Mouse (Mus musculus) hindbrain, postnatal 0 days (tissue): ENCODE data around the gene Wdr70. TPM values are rescaled to one million over a fixed set of nuclear protein-coding genes. Genes with fewer than 3 reads are reported as not detected.

ENCODE experiments used
- ATAC-seq: fragments of 200-750 bp; cut with Nextera tagmentation; 2 replicates; pipeline ENCODE4 v1.8.0; 2017; ENCODE audit warnings: mild to moderate bottlenecking, moderate TSS enrichment, moderate library complexity
- DNase-seq: peaks from one replicate; pipeline ENCODE4 v3.0.0-alpha.2; 2015; ENCODE audit warnings: low spot score
- H3K27ac ChIP-seq: fragments of 300-500 bp; sonication (generic); 2 replicates; pipeline ENCODE4 v1.5.1; 2014; ENCODE audit warnings: mild to moderate bottlenecking
- H3K27me3 ChIP-seq: fragments of 300-500 bp; sonication (generic); 2 replicates; pipeline ENCODE4 v1.6.1; 2014; ENCODE audit warnings: low read length, mixed read lengths; ENCODE audit not compliant: insufficient read depth
- H3K36me3 ChIP-seq: fragments of 300-500 bp; sonication (generic); 2 replicates; pipeline ENCODE4 v1.6.1; 2014; ENCODE audit warnings: low read length, mixed read lengths; ENCODE audit not compliant: insufficient read depth
- H3K4me1 ChIP-seq: fragments of 300-500 bp; sonication (generic); 2 replicates; pipeline ENCODE4 v1.6.1; 2014; ENCODE audit warnings: antibody characterized with exemption, low read length, mixed read lengths; ENCODE audit not compliant: insufficient read depth
- H3K4me2 ChIP-seq: fragments of 300-500 bp; sonication (generic); 2 replicates; pipeline ENCODE4 v1.6.1; 2014; ENCODE audit warnings: low read depth, mild to moderate bottlenecking, low read length, moderate library complexity, mixed read lengths
- H3K4me3 ChIP-seq: fragments of 300-500 bp; sonication (generic); 2 replicates; pipeline ENCODE4 v1.5.1; 2014; ENCODE audit warnings: low read length
- H3K9ac ChIP-seq: fragments of 300-500 bp; sonication (generic); replicated peaks from 2 replicates; pipeline ENCODE4 v1.6.1; 2014; ENCODE audit warnings: mild to moderate bottlenecking, low read length, moderate library complexity, mixed read lengths
- H3K9me3 ChIP-seq: fragments of 300-500 bp; sonication (generic); 2 replicates; pipeline ENCODE4 v1.6.1; 2016; ENCODE audit warnings: low read length, mixed read lengths
- CTCF ChIP-seq: IDR thresholded peaks from 2 replicates; pipeline ENCODE4 v1.5.1; 2016; ENCODE audit warnings: antibody characterized with exemption, control low read depth, low read depth
- WGBS: fragments of 180-500 bp; shearing (Covaris S2); extraction: QIAGEN DNeasy Blood & Tissue Kit; methylation state at CpG from one replicate; pipeline ENCODE4 v1.1.7; 2014; 5-methylcytosine and 5-hydroxymethylcytosine counted together
- polyA plus RNA-seq: library from polyadenylated mRNA; unstranded; fragments of >200 nt; fragmentation: Nextera tagmentation; extraction: Ambion mirVana; gene quantifications from 2 replicates; pipeline ENCODE4 v1.2.1, GENCODE M21; 2015
- total RNA-seq: library from RNA; depleted of rRNA; stranded (reverse); fragments of >200 nt; gene quantifications from 2 replicates; pipeline ENCODE4 v1.2.3, GENCODE M21; 2014

Wdr70 gene
- total and polyA plus RNA-seq, 2 experiments from 2014 or later, result 45.5 to 69.9 TPM

DNA sequence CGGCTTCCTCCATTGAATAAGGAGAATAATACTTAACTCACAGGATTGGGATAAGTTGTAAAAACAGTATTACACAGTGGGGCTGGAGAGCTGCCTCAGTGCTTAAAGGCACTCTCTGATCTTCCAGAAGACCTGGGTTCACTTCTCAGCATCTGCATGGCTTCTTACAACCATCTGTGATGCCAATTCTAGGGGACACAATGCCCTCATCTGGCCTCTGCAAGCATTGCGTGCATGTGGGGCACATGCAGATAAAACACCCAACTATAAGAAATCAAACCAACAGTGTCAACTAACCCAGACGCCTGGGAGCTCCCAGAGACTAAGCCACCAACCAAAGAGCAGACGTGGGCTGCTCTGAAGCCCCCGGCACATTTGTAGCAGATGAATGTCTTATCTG is 60.6 kb downstream of the Wdr70 start:
- no peaks in the 10 kb centered on the region for H3K9me3 ChIP-seq
- ATAC-seq, result no peak
- 86% methylated on average over 5 of the region's 5 CpGs for WGBS

DNA sequence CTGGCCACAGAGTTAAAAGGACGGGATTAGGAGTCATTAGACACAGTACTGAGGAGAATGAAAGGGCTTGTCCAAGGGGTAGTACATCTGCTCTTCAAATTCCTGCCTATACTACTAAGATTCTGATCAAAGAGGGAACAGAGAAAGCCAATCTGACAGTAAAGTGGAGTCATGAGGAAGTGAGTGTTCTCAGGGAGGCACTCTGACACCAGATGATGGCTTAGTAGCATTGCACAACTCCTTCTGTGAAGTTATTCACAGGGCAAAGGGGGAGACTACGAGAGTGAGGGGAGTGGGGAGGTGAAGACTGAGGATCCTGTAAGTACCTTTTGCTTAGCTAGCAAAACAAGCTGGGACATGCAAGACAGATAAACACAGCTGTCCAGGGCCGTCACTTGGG is 61.2 kb downstream of the Wdr70 start:
- H3K4me3 ChIP-seq, result no peak overlapping the region
- no peak overlapping the region for H3K27ac ChIP-seq
- no peak overlapping the region for H3K9ac ChIP-seq
- ATAC-seq, result no peak
- 91% methylated on average over 3 of the region's 3 CpGs for WGBS
- H3K27me3 ChIP-seq, result no peaks in the 10 kb centered on the region
- no peak for DNase-seq
- TF ChIP-seq CTCF, result no peak
- H3K9me3 ChIP-seq, result no peaks in the 10 kb centered on the region
- no peak overlapping the region for H3K4me2 ChIP-seq
- H3K36me3 ChIP-seq, result no peaks in the 10 kb centered on the region
- no peaks in the 10 kb centered on the region for H3K4me1 ChIP-seq

More for the DNA sequence above, 60.6 kb downstream of the Wdr70 start:
- DNase-seq, result no peak
- Histone ChIP-seq H3K9ac (no peak overlapping the region), H3K4me1 (no peaks in the 10 kb centered on the region), H3K4me2 (no peak overlapping the region), H3K4me3 (no peak overlapping the region), H3K27ac (no peak overlapping the region), H3K36me3 (no peaks in the 10 kb centered on the region), H3K27me3 (no peaks in the 10 kb centered on the region)
- TF ChIP-seq CTCF, result no peak; the same call in 1 of the 2 replicates

DNA sequence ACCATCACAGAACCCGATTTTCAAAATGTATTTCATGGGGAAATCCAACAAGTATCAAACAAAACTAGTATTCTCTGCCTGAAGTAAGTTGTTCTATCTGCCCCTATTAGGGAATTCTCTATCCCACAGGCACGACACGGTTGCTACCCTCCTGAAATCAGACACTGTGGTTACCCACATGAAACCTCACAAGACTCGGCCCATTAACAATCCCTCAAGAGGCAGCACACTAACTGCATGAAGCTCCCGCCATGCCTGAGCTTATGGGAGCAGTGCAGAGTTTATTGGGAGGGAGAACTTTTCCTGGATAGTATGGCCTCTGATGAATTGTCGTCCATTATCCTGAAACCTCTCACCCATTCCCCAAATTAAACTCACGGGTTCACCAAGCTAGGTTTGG is 67.8 kb downstream of the Wdr70 start:
- WGBS, result 75% methylated on average over 7 of the region's 7 CpGs
- no peak for TF ChIP-seq CTCF
- no peak for ATAC-seq

DNA sequence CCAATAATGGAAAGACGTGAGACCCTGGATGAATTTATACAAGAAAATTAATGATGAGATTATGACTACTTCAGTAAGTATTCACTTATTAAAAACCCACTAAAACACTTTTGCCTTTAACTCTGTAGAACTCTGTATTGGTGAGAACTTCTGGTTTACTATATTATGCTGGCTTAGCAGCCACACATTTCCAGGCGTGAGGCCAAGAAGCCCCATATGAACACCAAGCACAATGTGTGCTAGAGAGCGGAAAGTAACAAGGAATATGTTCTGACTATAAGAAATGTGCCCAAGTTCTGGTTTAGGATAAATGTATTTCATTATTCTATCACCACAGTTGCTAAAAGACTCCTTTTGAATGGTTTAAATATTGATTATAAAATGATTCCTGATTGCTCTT is 68.4 kb downstream of the Wdr70 start:
- H3K4me1 ChIP-seq, result no peaks in the 10 kb centered on the region
- WGBS, result 76% methylated on average over 3 of the region's 3 CpGs
- H3K4me3 ChIP-seq, result no peak overlapping the region
- H3K27me3 ChIP-seq, result no peaks in the 10 kb centered on the region
- no peak overlapping the region for H3K27ac ChIP-seq
- ATAC-seq (no peak), DNase-seq (peak; percentile 36)
- no peaks in the 10 kb centered on the region for H3K36me3 ChIP-seq
- no peak overlapping the region for H3K9ac ChIP-seq
- no peak for TF ChIP-seq CTCF
- H3K4me2 ChIP-seq, result no peak overlapping the region
- no peaks in the 10 kb centered on the region for H3K9me3 ChIP-seq

More for the DNA sequence above, 67.8 kb downstream of the Wdr70 start:
- H3K27ac ChIP-seq, result no peak overlapping the region
- no peak overlapping the region for H3K4me2 ChIP-seq
- DNase-seq, result no peak
- no peaks in the 10 kb centered on the region for H3K4me1 ChIP-seq
- H3K27me3 ChIP-seq, result no peaks in the 10 kb centered on the region
- no peaks in the 10 kb centered on the region for H3K9me3 ChIP-seq
- no peaks in the 10 kb centered on the region for H3K36me3 ChIP-seq
- H3K4me3 ChIP-seq, result no peak overlapping the region
- no peak overlapping the region for H3K9ac ChIP-seq

DNA sequence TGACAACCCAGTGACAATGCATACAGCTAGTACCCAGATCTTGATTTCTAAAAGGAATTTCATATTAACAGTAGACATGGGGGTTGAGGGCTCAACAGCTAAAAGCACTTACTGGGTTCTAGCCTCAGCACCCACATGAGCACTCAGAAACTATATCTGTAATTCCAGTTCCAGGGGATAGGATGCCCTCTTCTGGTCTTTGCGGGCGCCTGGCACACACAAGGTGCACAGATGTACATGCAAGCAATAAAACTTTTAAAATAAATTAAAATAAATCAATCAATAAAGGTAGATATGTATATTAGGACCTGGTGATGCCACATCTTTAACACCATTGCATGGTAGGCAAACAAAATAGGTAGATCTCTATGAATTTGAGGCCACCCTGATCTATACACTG is 71.5 kb downstream of the Wdr70 start:
- no peak overlapping the region for H3K27ac ChIP-seq
- no peak overlapping the region for H3K4me3 ChIP-seq
- no peaks in the 10 kb centered on the region for H3K27me3 ChIP-seq
- TF ChIP-seq CTCF, result no peak
- DNase-seq, result no peak
- no peak overlapping the region for H3K9ac ChIP-seq
- H3K9me3 ChIP-seq, result no peaks in the 10 kb centered on the region
- H3K4me2 ChIP-seq, result no peak overlapping the region
- ATAC-seq, result no peak
- H3K4me1 ChIP-seq, result no peaks in the 10 kb centered on the region
- 93% methylated on average over 2 of the region's 2 CpGs for WGBS
- no peaks in the 10 kb centered on the region for H3K36me3 ChIP-seq

DNA sequence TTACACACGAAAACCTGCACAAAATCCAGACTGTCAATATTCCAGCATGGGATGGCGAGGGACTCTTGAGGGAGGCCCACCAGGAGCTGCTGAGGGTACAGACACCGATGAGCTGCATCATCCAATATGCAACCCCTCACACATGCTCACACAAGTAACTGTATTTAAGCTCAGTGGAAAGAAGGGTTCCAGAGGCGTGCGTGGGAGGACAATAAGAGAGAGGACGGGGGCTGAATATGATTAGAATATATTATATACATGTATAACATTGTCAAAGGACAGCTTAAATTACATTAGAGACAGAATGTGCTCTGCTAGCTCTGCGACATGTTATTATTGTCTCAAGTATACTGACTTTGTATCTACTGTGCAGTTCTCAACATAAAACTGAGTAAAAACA is 87.6 kb downstream of the Wdr70 start:
- TF ChIP-seq CTCF, result no peak

DNA sequence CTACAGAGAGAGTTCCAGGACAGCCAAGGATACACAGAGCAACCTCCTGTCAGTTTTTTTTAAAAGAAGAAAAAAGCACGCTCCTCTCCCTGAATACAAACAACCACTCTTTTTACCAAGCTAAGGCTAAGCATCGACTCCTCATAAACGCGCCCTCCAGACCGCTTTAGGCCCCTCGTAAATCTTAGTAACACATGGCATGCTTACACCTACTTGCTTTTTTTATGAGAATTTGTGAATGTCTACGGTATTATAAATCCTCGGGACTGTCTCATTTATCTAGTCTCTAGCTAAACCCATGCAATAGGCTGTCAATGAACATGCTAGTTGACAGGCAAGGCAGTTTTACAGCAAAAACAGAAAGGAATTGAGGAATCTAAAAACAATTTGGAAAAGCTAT is 91.6 kb downstream of the Wdr70 start:
- no peak for DNase-seq
- WGBS, result 83% methylated on average over 8 of the region's 8 CpGs
- H3K9me3 ChIP-seq, result no peaks in the 10 kb centered on the region
- no peaks in the 10 kb centered on the region for H3K36me3 ChIP-seq
- H3K27ac ChIP-seq, result no peak overlapping the region
- no peak for TF ChIP-seq CTCF
- no peak for ATAC-seq
- no peak overlapping the region for H3K4me3 ChIP-seq
- H3K9ac ChIP-seq, result no peak overlapping the region
- no peak overlapping the region for H3K4me2 ChIP-seq
- no peaks in the 10 kb centered on the region for H3K4me1 ChIP-seq
- H3K27me3 ChIP-seq, result no peaks in the 10 kb centered on the region

More for the DNA sequence above, 87.6 kb downstream of the Wdr70 start:
- no peaks in the 10 kb centered on the region for H3K4me1 ChIP-seq
- H3K9ac ChIP-seq, result no peak overlapping the region
- DNase-seq, result no peak
- no peak for ATAC-seq
- H3K36me3 ChIP-seq, result no peaks in the 10 kb centered on the region
- no peak overlapping the region for H3K4me2 ChIP-seq
- H3K27me3 ChIP-seq, result no peaks in the 10 kb centered on the region
- no peak overlapping the region for H3K4me3 ChIP-seq
- 78% methylated on average over 7 of the region's 7 CpGs for WGBS
- no peaks in the 10 kb centered on the region for H3K9me3 ChIP-seq
- H3K27ac ChIP-seq, result no peak overlapping the region
